Mouse (Mus musculus): ENCODE measurements around the gene Vamp9. TPM values are rescaled to one million over a fixed set of nuclear protein-coding genes. Genes with fewer than 3 reads are reported as not detected.

Gene Vamp9
- polyA plus RNA-seq, 1 experiment from 2014 or later, result not detected

DNA sequence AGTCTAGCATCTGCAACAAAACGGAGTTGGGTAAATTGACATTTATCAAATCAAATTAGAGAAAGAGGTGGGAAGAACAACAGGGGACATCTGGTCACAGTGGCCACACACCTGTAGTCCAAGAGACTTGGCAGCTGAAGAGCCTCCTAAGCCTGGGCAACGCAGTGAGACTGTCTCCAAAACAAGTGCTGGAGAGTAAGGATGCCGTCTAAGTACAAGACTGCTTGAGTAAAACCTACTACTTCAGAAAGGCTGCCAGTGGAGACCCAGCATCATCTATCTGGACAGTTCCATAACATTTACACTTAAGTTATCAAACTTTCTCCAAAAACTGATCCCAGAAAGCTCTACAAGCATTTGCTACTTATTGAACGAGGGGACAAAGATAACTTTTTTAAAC, 69.0 kb downstream of the Vamp9 start:
- no peaks in the 10 kb centered on the region for H3K36me3 ChIP-seq (ENCODE audit: inconsistent target)
- no peak overlapping the region for H3K27ac ChIP-seq
- 75% methylated on average over 4 of the region's 4 CpGs for WGBS (ENCODE audit: missing documents)
- H3K79me2 ChIP-seq (ENCODE audit: inconsistent target), result peaks cover 80% of the 10 kb centered on the region
- no peak overlapping the region for H3K4me3 ChIP-seq (ENCODE audit: inconsistent target)

DNA sequence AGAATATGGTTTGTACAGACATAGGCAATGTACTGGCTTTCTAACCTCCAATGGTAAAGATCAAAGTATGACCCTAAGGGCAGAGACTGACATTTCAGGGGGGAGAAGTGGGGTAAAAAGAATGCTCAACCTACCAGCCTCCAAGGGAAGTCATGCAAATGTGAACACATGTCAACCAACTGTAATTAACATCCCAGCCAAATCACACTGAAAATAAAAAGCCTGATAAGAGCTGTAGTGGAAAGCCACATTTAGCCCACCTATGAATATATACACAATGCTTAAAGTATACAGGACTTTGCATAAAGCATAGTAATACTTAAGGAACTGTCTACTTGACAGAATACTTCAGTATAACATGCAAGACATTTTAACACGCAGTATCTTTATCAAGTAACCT, 69.7 kb downstream of the Vamp9 start:
- WGBS (ENCODE audit: missing documents), result 33% methylated on average over 1 of the region's 1 CpGs
- H3K79me2 ChIP-seq (ENCODE audit: inconsistent target), result peaks cover 73% of the 10 kb centered on the region
- no peak overlapping the region for H3K27ac ChIP-seq
- H3K36me3 ChIP-seq (ENCODE audit: inconsistent target), result no peaks in the 10 kb centered on the region
- H3K4me3 ChIP-seq (ENCODE audit: inconsistent target), result peak overlapping the region; percentile 85

DNA sequence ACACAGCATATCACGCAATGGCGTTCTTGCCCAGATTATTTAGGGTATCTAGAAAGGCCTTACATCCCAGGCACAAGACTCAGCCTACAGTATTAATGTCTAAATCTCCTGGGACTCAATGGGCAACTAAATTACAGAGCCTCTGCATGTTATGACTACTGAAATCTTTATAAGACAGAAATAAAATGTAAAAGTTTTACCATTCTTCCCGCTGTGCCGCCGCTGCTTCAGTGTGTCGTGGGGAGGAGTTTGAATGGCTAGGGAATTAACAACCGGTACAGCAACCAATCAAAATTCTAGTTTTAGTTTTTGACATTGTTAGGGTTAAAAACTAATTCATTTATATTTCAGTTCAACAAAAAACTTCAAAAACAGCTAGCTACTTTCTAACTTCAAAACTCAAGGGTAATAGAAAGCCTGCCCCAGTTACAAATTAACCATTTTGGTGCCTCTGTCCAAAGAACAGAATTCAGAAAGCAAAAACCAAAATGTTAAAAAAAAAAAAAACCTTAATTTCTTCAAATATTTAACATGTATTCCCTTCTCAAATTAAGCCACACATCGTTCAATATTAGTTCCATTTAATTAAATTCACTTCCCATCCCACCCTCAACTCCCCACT, 70.4 kb downstream of the Vamp9 start:
- Histone ChIP-seq H3K79me2 (ENCODE audit: inconsistent target) (peaks cover 66% of the 10 kb centered on the region), H3K36me3 (ENCODE audit: inconsistent target) (no peaks in the 10 kb centered on the region), H3K27ac (peak overlapping the region; percentile 75), H3K4me3 (ENCODE audit: inconsistent target) (peak overlapping the region; percentile 85)
- WGBS (ENCODE audit: missing documents), result 17% methylated on average over 8 of the region's 8 CpGs

DNA sequence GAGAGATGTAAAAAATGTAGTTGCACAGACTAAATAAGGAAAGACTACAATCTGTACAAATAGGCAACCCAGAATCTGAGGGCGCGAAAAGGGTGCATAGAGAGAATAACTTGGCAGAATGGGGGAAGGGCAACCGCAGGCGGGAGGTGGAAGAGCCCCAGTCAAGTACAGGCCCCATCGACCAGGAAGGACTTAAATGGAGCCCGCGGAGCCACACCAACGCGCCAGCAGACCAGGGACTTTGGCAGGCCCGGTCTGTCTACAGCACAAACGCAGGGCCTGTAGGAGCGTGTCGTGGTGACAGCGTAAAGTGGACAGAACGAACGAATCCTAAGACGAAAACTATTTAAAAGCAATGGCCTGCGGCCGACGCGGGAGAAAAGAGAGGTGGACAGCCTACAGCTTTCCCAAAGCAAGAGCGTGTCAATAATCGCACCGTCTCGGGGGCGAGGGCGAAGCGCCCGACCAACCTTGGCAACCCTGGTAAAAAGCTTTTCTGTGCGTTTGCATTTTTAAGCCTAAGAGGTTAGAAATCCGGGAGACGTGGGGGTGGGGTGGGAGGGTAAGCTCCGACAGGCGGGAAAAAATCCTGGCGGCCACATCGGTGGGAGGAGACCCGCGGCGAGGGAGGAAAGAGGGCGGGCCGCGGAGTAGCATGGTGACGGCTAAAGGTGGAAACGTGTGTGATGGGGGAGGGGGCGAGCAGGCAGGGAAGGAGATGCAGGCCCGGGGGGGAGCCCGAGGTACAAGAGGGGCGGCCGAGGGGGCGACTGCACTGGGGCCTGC, 71.7 kb downstream of the Vamp9 start:
- 1% methylated on average over 48 of the region's 50 CpGs for WGBS (ENCODE audit: missing documents)
- peak overlapping the region; percentile 85 for H3K4me3 ChIP-seq (ENCODE audit: inconsistent target)
- peaks cover 54% of the 10 kb centered on the region for H3K79me2 ChIP-seq (ENCODE audit: inconsistent target)

DNA sequence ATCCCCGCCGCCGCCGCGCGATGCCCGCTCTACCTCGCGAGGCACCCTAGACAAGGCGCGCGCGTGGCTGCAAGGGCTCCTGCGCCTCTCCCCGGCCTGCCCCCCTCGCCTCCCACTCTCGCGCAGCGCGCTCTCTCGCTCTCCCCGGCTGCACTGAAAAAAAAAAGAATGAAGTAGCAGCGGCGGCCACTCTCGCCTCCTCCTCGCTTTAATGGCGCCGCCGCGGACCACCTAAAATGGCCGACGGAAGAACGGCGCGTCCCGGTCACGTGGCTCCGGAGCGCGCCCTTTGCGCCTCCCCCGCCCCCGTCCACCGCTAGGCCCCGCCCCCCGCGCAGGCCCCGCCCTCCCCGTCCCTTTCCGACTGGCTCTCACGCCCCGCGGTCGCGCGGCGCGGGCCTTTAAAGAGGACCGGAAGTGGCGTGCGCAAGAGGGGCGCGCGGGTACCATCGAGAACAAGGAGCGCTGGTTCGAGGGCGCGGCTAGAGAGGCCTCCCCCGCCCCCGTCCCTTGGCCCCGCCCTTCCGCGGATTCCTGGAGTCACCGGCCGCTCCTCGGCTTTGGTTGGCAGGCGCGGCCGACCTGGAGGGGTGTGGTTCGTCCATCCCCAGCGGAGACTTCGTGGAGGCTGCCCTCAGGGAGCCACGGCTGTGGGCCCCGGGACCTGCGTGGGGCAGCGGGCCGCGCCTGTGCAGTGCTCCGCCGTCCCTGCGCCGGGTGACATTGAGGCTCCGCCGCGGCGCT, 72.8 kb downstream of the Vamp9 start, which contains the start of the genes Hnrnpd and 4930524J08Rik:
Gene Hnrnpd (minus strand): TSS at position 240 of the 744 bp plus-strand sequence.
Gene 4930524J08Rik (plus strand): TSS at position 363 of the 744 bp plus-strand sequence.
- WGBS (ENCODE audit: missing documents), result 2% methylated on average over 77 of the region's 97 CpGs
- H3K27ac ChIP-seq, result peak within 1 kb of the TSS; percentile 75
- no peaks in the 10 kb centered on the region for H3K36me3 ChIP-seq (ENCODE audit: inconsistent target)
- H3K4me3 ChIP-seq (ENCODE audit: inconsistent target), result peak within 1 kb of the TSS; percentile 85
- peaks cover 42% of the 10 kb centered on the region for H3K79me2 ChIP-seq (ENCODE audit: inconsistent target)

More for the DNA sequence above, 71.7 kb downstream of the Vamp9 start:
- H3K27ac ChIP-seq, result peak overlapping the region; percentile 75
- no peaks in the 10 kb centered on the region for H3K36me3 ChIP-seq (ENCODE audit: inconsistent target)

DNA sequence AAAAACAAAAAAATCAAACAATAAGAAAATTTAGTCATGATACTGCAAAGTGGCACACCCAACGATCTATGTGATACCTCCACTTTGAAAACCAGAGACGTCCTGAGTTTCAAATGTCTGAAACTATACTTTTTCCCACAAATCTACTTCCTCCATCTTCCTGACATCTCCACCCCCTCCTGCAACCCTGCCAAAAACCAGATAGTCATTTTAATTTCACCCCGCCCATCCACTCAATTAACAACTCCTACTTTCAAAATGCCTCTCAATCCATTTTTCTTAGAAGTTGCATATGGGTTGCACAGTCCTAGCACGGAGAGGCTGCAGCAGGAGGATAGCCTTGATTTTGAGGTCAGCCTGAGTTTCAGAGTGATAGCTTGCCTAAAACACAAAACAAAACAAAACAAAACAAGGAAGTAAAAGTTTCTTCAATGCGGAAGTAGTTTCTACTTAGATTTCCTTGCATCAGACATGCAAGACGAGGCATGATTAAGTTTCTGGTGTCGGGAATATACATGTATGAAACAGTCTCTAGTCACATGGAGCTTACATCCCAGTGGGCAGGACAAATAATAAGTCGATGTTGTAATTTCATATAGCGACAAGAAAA, 77.5 kb downstream of the Vamp9 start:
- no peaks in the 10 kb centered on the region for H3K79me2 ChIP-seq (ENCODE audit: inconsistent target)
- 30% methylated on average over 9 of the region's 9 CpGs for WGBS (ENCODE audit: missing documents)
- H3K36me3 ChIP-seq (ENCODE audit: inconsistent target), result no peaks in the 10 kb centered on the region
- H3K4me3 ChIP-seq (ENCODE audit: inconsistent target), result peak overlapping the region; percentile 8; the same call in 1 of the 2 replicates
- peak overlapping the region; percentile 39 for H3K27ac ChIP-seq

DNA sequence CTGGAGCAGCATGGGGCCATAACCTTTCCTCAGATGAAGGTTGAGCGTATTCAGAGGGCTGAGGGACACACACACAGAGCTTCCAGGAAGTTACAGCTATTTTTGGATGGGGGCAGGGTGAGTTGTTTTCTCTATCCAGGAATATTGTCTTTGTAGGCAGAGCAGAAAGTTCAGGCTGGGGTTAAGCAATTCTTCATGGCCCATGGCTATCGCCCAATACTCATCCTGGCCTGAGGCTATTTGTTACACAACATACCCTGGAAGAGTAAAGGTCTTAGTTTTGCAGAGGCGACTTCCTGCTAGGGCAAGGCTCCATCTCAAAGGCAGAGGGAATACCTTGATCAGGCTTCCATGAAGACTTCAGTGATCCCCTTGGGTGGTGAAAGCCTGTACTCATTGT, 88.1 kb downstream of the Vamp9 start:
- Histone ChIP-seq H3K4me3 (ENCODE audit: inconsistent target) (no peak overlapping the region), H3K36me3 (ENCODE audit: inconsistent target) (no peaks in the 10 kb centered on the region), H3K79me2 (ENCODE audit: inconsistent target) (no peaks in the 10 kb centered on the region), H3K27ac (no peak overlapping the region)
- WGBS (ENCODE audit: missing documents), result 94% methylated on average over 3 of the region's 3 CpGs

DNA sequence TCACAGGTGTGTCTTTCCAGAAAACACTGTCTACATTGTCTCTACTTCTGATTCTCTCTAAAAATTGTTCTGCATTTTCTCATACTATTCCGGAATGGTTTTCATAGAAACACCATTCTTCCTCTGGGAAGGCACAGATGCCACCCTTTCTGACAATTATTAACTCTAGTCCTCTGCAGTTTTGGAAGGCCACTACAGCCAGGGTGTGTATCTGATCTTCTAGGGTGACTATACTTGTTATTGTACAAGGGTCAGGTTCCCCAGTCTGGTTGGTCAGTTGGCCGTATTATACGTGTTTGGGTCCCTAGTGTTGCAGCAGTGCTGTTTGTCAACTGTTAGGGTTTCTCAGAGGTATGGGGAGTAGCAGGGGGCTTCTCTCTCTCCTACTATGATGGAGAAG, 88.6 kb downstream of the Vamp9 start:
- H3K27ac ChIP-seq, result no peak overlapping the region
- H3K36me3 ChIP-seq (ENCODE audit: inconsistent target), result no peaks in the 10 kb centered on the region
- no peaks in the 10 kb centered on the region for H3K79me2 ChIP-seq (ENCODE audit: inconsistent target)
- H3K4me3 ChIP-seq (ENCODE audit: inconsistent target), result no peak overlapping the region
- 95% methylated on average over 3 of the region's 3 CpGs for WGBS (ENCODE audit: missing documents)

DNA sequence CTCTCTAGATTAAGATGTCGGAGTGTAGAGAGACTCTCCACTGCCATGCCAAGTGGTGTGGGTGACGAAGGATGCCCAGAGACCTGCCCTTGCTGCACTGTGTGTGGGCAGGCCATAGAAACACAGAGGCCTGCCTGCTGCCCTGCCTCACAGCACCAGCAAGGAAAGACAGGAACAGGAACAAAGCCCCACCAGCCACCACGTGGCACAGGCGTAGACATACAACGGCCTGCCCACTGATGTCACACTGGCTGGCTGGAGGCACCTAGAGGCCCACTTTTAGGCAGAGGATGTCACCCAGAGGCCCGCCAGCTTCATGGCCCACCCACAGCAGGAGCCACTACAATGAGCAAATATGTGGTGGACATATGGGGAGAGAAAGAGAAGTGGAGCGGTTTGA, 94.0 kb downstream of the Vamp9 start:
- H3K4me3 ChIP-seq (ENCODE audit: inconsistent target), result no peak overlapping the region
- H3K36me3 ChIP-seq (ENCODE audit: inconsistent target), result no peaks in the 10 kb centered on the region
- no peak overlapping the region for H3K27ac ChIP-seq
- WGBS (ENCODE audit: missing documents), result 80% methylated on average over 7 of the region's 7 CpGs
- no peaks in the 10 kb centered on the region for H3K79me2 ChIP-seq (ENCODE audit: inconsistent target)

DNA sequence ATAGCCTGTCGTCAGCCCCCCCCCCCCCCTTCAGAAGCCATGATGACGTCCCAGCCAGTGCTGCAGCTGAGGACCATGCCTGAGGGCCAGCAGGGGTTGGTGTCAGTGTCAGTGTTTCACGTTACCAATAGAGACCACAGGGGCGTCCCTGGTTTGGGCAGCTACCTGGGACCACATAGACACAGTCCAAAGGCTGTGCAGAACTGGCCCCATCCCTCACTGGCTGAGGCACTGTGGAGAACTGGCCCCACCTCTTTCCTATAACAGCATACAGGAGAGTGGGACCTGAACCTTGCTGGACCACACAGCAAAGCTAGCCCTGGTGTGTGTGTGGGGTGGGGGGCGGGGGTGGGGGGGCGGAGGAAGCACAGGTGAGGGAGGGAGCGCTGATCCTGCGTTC, 94.4 kb downstream of the Vamp9 start:
- Histone ChIP-seq H3K36me3 (ENCODE audit: inconsistent target) (no peaks in the 10 kb centered on the region), H3K79me2 (ENCODE audit: inconsistent target) (no peaks in the 10 kb centered on the region), H3K27ac (no peak overlapping the region), H3K4me3 (ENCODE audit: inconsistent target) (no peak overlapping the region)
- 92% methylated on average over 5 of the region's 8 CpGs for WGBS (ENCODE audit: missing documents)

Other genes starting within 250 kb of the Vamp9 start
- 71.5 to 160 TPM (median 124 TPM) in 3 replicates for gene Rasgef1b, start 177.2 kb upstream of the Vamp9 start, polyA plus RNA-seq (2018)
- 128 to 349 TPM (median 265 TPM) in 3 replicates for gene Hnrnpd, start 72.7 kb downstream of the Vamp9 start, polyA plus RNA-seq (2018)
- gene 4930524J08Rik, start 72.8 kb downstream of the Vamp9 start, polyA plus RNA-seq (2018), result 0.43 to 2.0 TPM (median 0.88 TPM) in 3 replicates
- gene Hnrnpdl, start 133.4 kb downstream of the Vamp9 start, polyA plus RNA-seq (2018), result 82.5 to 143 TPM (median 94.5 TPM) in 3 replicates
- 16.4 to 24.9 TPM (median 18.8 TPM) in 3 replicates for gene Enoph1, start 133.7 kb downstream of the Vamp9 start, polyA plus RNA-seq (2018)

All from macrophage (primary cell).